ENCODE assay signal across 9 mouse cellular contexts in the genomic region with DNA sequence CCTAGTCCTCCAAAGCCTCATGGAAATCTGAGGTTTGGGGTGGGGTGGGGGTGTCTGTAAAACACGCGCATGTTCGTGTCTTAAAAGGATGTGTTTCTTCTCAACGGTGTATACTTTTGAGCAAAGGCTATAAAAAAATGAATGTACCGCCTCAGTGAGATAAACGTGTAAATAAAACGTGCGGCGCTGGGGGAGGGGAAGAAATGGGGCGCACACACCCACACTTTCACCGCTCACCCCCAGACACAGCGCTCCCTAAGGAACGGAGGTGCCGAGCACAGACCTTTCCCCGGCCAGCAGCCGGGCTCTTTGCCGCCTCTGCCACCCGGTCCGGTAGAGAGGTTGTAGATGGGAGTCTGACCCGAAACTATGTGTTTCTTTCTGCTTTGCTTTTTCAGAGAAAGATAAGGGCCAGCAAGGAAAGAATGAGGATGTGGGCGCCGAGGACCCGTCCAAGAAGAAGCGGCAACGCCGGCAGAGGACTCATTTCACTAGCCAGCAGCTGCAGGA. TPM values are rescaled to one million over a fixed set of nuclear protein-coding genes. Genes with fewer than 3 reads are reported as not detected.
DNase-seq lines count a peak whose midpoint lies in the region; ATAC-seq lines count a peak whose summit lies in the region.
"Had no signal": no experiment of that assay in that cellular context is flagged by ENCODE, and none has a peak within 500 bp of the region (broad histone marks: within the 10 kb centered on the region; RNA-seq: fewer than 3 reads in every experiment).

No protein-coding gene starts in this region.

- peaks cover 16% of the 10 kb centered on the region for H3K9me3 ChIP-seq in megakaryocyte, embryonic 14.5 days
- no peaks in the 10 kb centered on the region for H3K9me3 ChIP-seq in liver, embryonic 12.5 days (replicated peaks)

- H3K4me3 ChIP-seq in megakaryocyte, embryonic 14.5 days (replicated peaks) = peak overlapping the region; percentile 93
- H3K4me3 ChIP-seq in liver, embryonic 12.5 days = peak overlapping the region; percentile 55

- ATAC-seq in megakaryocyte, adult 5-6 weeks (ENCODE audit: poor library complexity, severe bottlenecking) = no peak
- ATAC-seq in liver, embryonic 12.5 days = no peak

- peaks cover 98% of the 10 kb centered on the region for H3K27me3 ChIP-seq in megakaryocyte, embryonic 14.5 days (replicated peaks)
- H3K27me3 ChIP-seq in liver, embryonic 12.5 days (replicated peaks) = peaks cover 97% of the 10 kb centered on the region

- H3K27ac ChIP-seq in liver, embryonic 12.5 days = no peak overlapping the region
- H3K27ac ChIP-seq: macrophage had no signal

- H3K4me1 ChIP-seq in megakaryocyte, embryonic 14.5 days = peaks cover 47% of the 10 kb centered on the region
- H3K4me1 ChIP-seq in liver, embryonic 12.5 days = 0 out of 2 replicates have a peak, but pooled peaks cover 11% of the 10 kb centered on the region

- 0 out of 2 replicates have a peak overlapping the region, but pooled peaks have one; percentile 35 for H3K9ac ChIP-seq in liver, embryonic 12.5 days

- peak overlapping the region; percentile 73 for H3K4me2 ChIP-seq in liver, embryonic 12.5 days

- DNase-seq in embryo, embryonic 10 days (ENCODE audit: low spot score) = peak; percentile 14
- DNase-seq in embryo, embryonic 9.5 days (ENCODE audit: extremely low spot score) = no peak
- DNase-seq in layer of hippocampus, adult 11-12 months (ENCODE audit: low spot score) = no peak
- no peak for DNase-seq in left cerebral cortex, postnatal 36 days (ENCODE audit: low spot score in 2 of 2)
- DNase-seq in layer of hippocampus, adult 9-11 months = no peak

- intact Hi-C loops in left cerebral cortex, postnatal 36 days (cut with DNase I) = loop anchor here (5.0 kb wide), 1 partner anchor 1583 kb away; the partner anchor contains the start of gene Neurog2

- no peaks in the 10 kb centered on the region for H3K36me3 ChIP-seq in megakaryocyte, embryonic 14.5 days (replicated peaks; ENCODE audit: low read length)
- H3K36me3 ChIP-seq in liver, embryonic 12.5 days = no peaks in the 10 kb centered on the region

- WGBS in liver, embryonic 12.5 days (ENCODE audit: insufficient replicate concordance) = 3% methylated on average over 26 of the region's 26 CpGs

RNA-seq across cellular contexts. Expression of gene Pitx2, which starts 15.6 kb away (rescaled TPM):
- polyA plus RNA-seq in megakaryocyte, embryonic 14.5 days (2012; ENCODE audit: insufficient read depth, low replicate concordance) = 0.11 TPM in 1 of 2 replicates, not detected in the other
- total RNA-seq in megakaryocyte, adult 5-6 weeks (2015) = not detected in 2 replicates
- not detected in 2 replicates for total RNA-seq in megakaryocyte, adult 5-6 weeks (2017)
- polyA plus RNA-seq in liver, embryonic 12.5 days (2016; fragmentation: Nextera tagmentation; extraction: Ambion mirVana) = 5.0 and 5.9 TPM in 2 replicates
- not detected for total RNA-seq in left cerebral cortex, postnatal 36 days (2021)
- polyA plus RNA-seq: macrophage had no signal
